Mouse (Mus musculus) heart, postnatal 0 days (tissue): Measurements from ENCODE around the gene Nek11.

ENCODE experiments used
- CTCF ChIP-seq: IDR thresholded peaks from 2 replicates; pipeline ENCODE4 v1.5.1; 2016; ENCODE audit warnings: antibody characterized with exemption, control low read depth, low read depth
- EP300 ChIP-seq: IDR thresholded peaks from 2 replicates; pipeline ENCODE4 v1.6.1; 2016; ENCODE audit warnings: antibody characterized with exemption, low read depth

- TF ChIP-seq CTCF = no peak
- TF ChIP-seq EP300 = no peak
Measured at GRCm38 (mm10) chr9:105252349-105253041, 142.8 kb downstream of the Nek11 start.
